Mouse (Mus musculus): Measurements from ENCODE around the gene Vmn1r228. TPM values are rescaled to one million over a fixed set of nuclear protein-coding genes. Genes with fewer than 3 reads are reported as not detected.

Vmn1r228 gene
- total RNA-seq (2021): not detected in 2 replicates
- long read RNA-seq: 0 reads

- no peak for DNase-seq
Observed at GRCm38 (mm10) chr17:20786057-20786456, at the start of gene Vmn1r228. Gene Vmn1r228 (minus strand): TSS chr17:20786157.

GRCm38 (mm10) chr17:20811255-20811654 is 25.3 kb upstream of the Vmn1r228 start, which contains the start of gene Vmn1r229:
Gene Vmn1r229 (plus strand): TSS chr17:20811555.
- no peak for DNase-seq

GRCm38 (mm10) chr17:20729543-20729942 is 56.4 kb downstream of the Vmn1r228 start, which contains the start of gene Vmn1r227:
Gene Vmn1r227 (plus strand): TSS chr17:20729843.
- DNase-seq: no peak

Other genes starting within 250 kb of the Vmn1r228 start
- gene Vmn2r109, start 221.4 kb downstream of the Vmn1r228 start, total RNA-seq (2021): not detected in 2 replicates
- not detected in 2 replicates for gene Vmn2r110, start 189.7 kb downstream of the Vmn1r228 start, total RNA-seq (2021)
- gene Fpr-rs3, start 161.3 kb downstream of the Vmn1r228 start, total RNA-seq (2021): not detected in 2 replicates
- gene Vmn1r226, start 103.3 kb downstream of the Vmn1r228 start, total RNA-seq (2021): not detected in 2 replicates
- gene Vmn1r227, start 56.3 kb downstream of the Vmn1r228 start, total RNA-seq (2021): not detected in 2 replicates
- gene Vmn1r229, start 25.4 kb upstream of the Vmn1r228 start, total RNA-seq (2021): not detected in 2 replicates
- gene Vmn1r230, start 54.3 kb upstream of the Vmn1r228 start, total RNA-seq (2021): not detected in 2 replicates
- gene Vmn1r231, start 118.9 kb upstream of the Vmn1r228 start, total RNA-seq (2021): not detected in 2 replicates
- not detected in 2 replicates for gene Vmn1r232, start 133.6 kb upstream of the Vmn1r228 start, total RNA-seq (2021)
- gene Ppp2r1a, start 159.2 kb upstream of the Vmn1r228 start, total RNA-seq (2021): 331 and 379 TPM in 2 replicates
- gene Vmn1r233, start 210.3 kb upstream of the Vmn1r228 start, total RNA-seq (2021): not detected in 2 replicates
- gene Zfp160, start 222.7 kb upstream of the Vmn1r228 start, total RNA-seq (2021): 23.6 TPM in 2 replicates